Mouse (Mus musculus) CD4-positive helper T cell, adult 2 months (primary cell): ENCODE results near the gene Csf2rb.
"Not testable (repeated sequence)": the region's sequence is repeated elsewhere in the genome, so short reads cannot be mapped to it uniquely, and the experiment has no call there.

Experiments used
- DNase-seq: peaks from one replicate; pipeline ENCODE4 v3.0.0-alpha.2; 2012; ENCODE audit warnings: low read depth, missing footprints, low spot score

The Csf2rb gene

GRCm38 (mm10) chr15:78327753-78328341, 2.3 kb downstream of the Csf2rb start:
- not testable (repeated sequence) for DNase-seq

GRCm38 (mm10) chr15:78328520-78329097, 3.1 kb downstream of the Csf2rb start:
- DNase-seq = no peak

- not testable (repeated sequence) for DNase-seq
Measured at GRCm38 (mm10) chr15:78329972-78330371, 4.4 kb downstream of the Csf2rb start.

- no peak for DNase-seq
Measured at GRCm38 (mm10) chr15:78330706-78331105, 5.2 kb downstream of the Csf2rb start.

GRCm38 (mm10) chr15:78331523-78332340, 6.2 kb downstream of the Csf2rb start:
- no peak for DNase-seq

GRCm38 (mm10) chr15:78332981-78333380, 7.4 kb downstream of the Csf2rb start:
- DNase-seq = no peak

GRCm38 (mm10) chr15:78334380-78334779, 8.8 kb downstream of the Csf2rb start:
- DNase-seq = no peak

- peak; percentile 17 for DNase-seq
Measured at GRCm38 (mm10) chr15:78339627-78340423, 14.3 kb downstream of the Csf2rb start.

- not testable (repeated sequence) for DNase-seq
Measured at GRCm38 (mm10) chr15:78340919-78341318, 15.4 kb downstream of the Csf2rb start.

- no peak for DNase-seq
Measured at GRCm38 (mm10) chr15:78343683-78344082, 18.1 kb downstream of the Csf2rb start.

- DNase-seq = no peak
Measured at GRCm38 (mm10) chr15:78344567-78344966, 19.0 kb downstream of the Csf2rb start.

GRCm38 (mm10) chr15:78351586-78352165, 26.1 kb downstream of the Csf2rb start:
- DNase-seq = no peak

GRCm38 (mm10) chr15:78354958-78355357, 29.4 kb downstream of the Csf2rb start:
- DNase-seq = peak; percentile 31

- no peak for DNase-seq
Measured at GRCm38 (mm10) chr15:78355548-78355947, 30.0 kb downstream of the Csf2rb start.

- DNase-seq = no peak
Measured at GRCm38 (mm10) chr15:78365916-78366315, 40.4 kb downstream of the Csf2rb start.

GRCm38 (mm10) chr15:78366875-78367274, 41.3 kb downstream of the Csf2rb start:
- DNase-seq = no peak

- DNase-seq = no peak
Measured at GRCm38 (mm10) chr15:78367811-78368210, 42.3 kb downstream of the Csf2rb start.

- peak; percentile 44 for DNase-seq
Measured at GRCm38 (mm10) chr15:78368926-78369346, 43.4 kb downstream of the Csf2rb start.

GRCm38 (mm10) chr15:78369641-78370040, 44.1 kb downstream of the Csf2rb start:
- DNase-seq = no peak

- no peak for DNase-seq
Measured at GRCm38 (mm10) chr15:78372796-78373195, 47.2 kb downstream of the Csf2rb start.

- no peak for DNase-seq
Measured at GRCm38 (mm10) chr15:78374204-78374603, 48.7 kb downstream of the Csf2rb start.
